Mouse (Mus musculus) heart, embryonic 11.5 days (tissue): Measurements from ENCODE around the gene Zc2hc1b. TPM values are rescaled to one million over a fixed set of nuclear protein-coding genes. Genes with fewer than 3 reads are reported as not detected.
A peak's percentile ranks its signal among the peaks of the same experiment; 100 is the strongest.
"Not testable (repeated sequence)": the region's sequence is repeated elsewhere in the genome, so short reads cannot be mapped to it uniquely, and the experiment has no call there.

ENCODE experiments used
- ATAC-seq: fragments of 200-750 bp; cut with Nextera tagmentation; replicated peaks from 2 replicates; pipeline ENCODE4 v1.8.0; 2017; ENCODE audit warnings: moderate library complexity; ENCODE audit not compliant: insufficient number of reproducible peaks, low FRiP score, low TSS enrichment
- H3K27ac ChIP-seq: fragments of 300-500 bp; sonication (generic); 2 replicates; pipeline ENCODE4 v1.5.1; 2014; ENCODE audit warnings: mild to moderate bottlenecking, low read depth, low read length
- H3K27me3 ChIP-seq: fragments of 300-500 bp; sonication (generic); 2 replicates; pipeline ENCODE4 v1.6.1; 2014; ENCODE audit warnings: mild to moderate bottlenecking, low read length, mixed read lengths; ENCODE audit not compliant: control insufficient read depth, insufficient read depth
- H3K36me3 ChIP-seq: fragments of 300-500 bp; sonication (generic); 2 replicates; pipeline ENCODE4 v1.6.1; 2014; ENCODE audit warnings: mild to moderate bottlenecking, low read length, moderate library complexity, mixed read lengths; ENCODE audit not compliant: control insufficient read depth, insufficient read depth
- H3K4me1 ChIP-seq: fragments of 300-500 bp; sonication (generic); 2 replicates; pipeline ENCODE4 v1.6.1; 2014; ENCODE audit warnings: low read length; ENCODE audit not compliant: control insufficient read depth, insufficient read depth
- H3K4me2 ChIP-seq: fragments of 300-500 bp; sonication (generic); 2 replicates; pipeline ENCODE4 v1.6.1; 2014; ENCODE audit warnings: mild to moderate bottlenecking, moderate library complexity
- H3K4me3 ChIP-seq: fragments of 300-500 bp; sonication (generic); 2 replicates; pipeline ENCODE4 v1.5.1; 2014; ENCODE audit warnings: low read depth, low read length
- H3K9ac ChIP-seq: fragments of 300-500 bp; sonication (generic); 2 replicates; pipeline ENCODE4 v1.6.1; 2014; ENCODE audit warnings: mild to moderate bottlenecking, low read depth, low read length, moderate library complexity
- H3K9me3 ChIP-seq: fragments of 300-500 bp; sonication (generic); replicated peaks from 2 replicates; pipeline ENCODE4 v1.6.1; 2016; ENCODE audit warnings: low read length; ENCODE audit not compliant: control insufficient read depth
- WGBS: fragments of 180-500 bp; shearing (Covaris S2); extraction: QIAGEN DNeasy Blood & Tissue Kit; methylation state at CpG from one replicate; pipeline ENCODE4 v1.1.7; 2014; ENCODE audit not compliant: insufficient replicate concordance; 5-methylcytosine and 5-hydroxymethylcytosine counted together
- polyA plus RNA-seq: library from polyadenylated mRNA; unstranded; fragments of >200 nt; fragmentation: Nextera tagmentation; extraction: Ambion mirVana; gene quantifications from 2 replicates; pipeline ENCODE4 v1.2.1, GENCODE M21; 2014

The Zc2hc1b gene
- polyA plus RNA-seq, 1 experiment from 2014 or later = not detected

- Histone ChIP-seq H3K27me3 (no peaks in the 10 kb centered on the region), H3K4me1 (peaks cover 27% of the 10 kb centered on the region), H3K9ac (no peak overlapping the region), H3K4me2 (no peak overlapping the region), H3K9me3 (no peaks in the 10 kb centered on the region), H3K27ac (no peak overlapping the region; the same call in 1 of the 2 replicates), H3K4me3 (no peak overlapping the region), H3K36me3 (no peaks in the 10 kb centered on the region)
- 0 out of 2 replicates have a peak, but pooled peaks have one; percentile 7 for ATAC-seq
- WGBS = 70% methylated on average over 3 of the region's 3 CpGs
Measured at GRCm38 (mm10) chr10:13209506-13209905, 31.7 kb upstream of the Zc2hc1b start.

DNA sequence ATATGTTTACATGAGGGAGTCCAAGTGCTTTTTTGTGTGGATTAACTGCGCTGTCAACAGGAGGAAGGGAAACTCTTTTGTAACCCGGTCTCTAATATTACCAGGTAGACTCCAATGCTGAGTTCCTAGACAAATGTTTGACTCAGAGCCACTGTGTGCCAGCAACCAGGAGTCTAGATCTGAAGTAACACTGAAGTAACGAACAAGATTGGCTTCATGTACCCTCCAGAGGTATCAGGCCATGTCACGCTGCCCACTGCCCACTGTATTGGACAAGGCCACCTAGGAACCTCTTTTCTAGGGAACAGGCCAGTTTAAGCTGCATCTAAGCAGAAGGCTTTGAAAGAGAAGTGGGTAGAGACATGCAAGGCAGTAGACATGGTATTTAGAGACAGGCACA lies 31.2 kb upstream of the Zc2hc1b start:
- Histone ChIP-seq H3K36me3 (no peaks in the 10 kb centered on the region), H3K27me3 (no peaks in the 10 kb centered on the region), H3K4me3 (no peak overlapping the region), H3K9ac (no peak overlapping the region), H3K4me2 (no peak overlapping the region), H3K4me1 (peaks cover 22% of the 10 kb centered on the region), H3K9me3 (no peaks in the 10 kb centered on the region), H3K27ac (no peak overlapping the region; the same call in 1 of the 2 replicates)
- ATAC-seq = no peak
- WGBS = 85% methylated on average over 4 of the region's 4 CpGs

GRCm38 (mm10) chr10:13201741-13202293 lies 24.0 kb upstream of the Zc2hc1b start:
- Histone ChIP-seq H3K36me3 (no peaks in the 10 kb centered on the region), H3K4me3 (no peak overlapping the region), H3K9me3 (no peaks in the 10 kb centered on the region), H3K27me3 (no peaks in the 10 kb centered on the region), H3K4me1 (no peaks in the 10 kb centered on the region), H3K27ac (no peak overlapping the region), H3K4me2 (no peak overlapping the region), H3K9ac (no peak overlapping the region)
- WGBS = 78% methylated on average over 6 of the region's 6 CpGs
- no peak for ATAC-seq

- Histone ChIP-seq H3K27ac (no peak overlapping the region), H3K9me3 (no peaks in the 10 kb centered on the region), H3K4me3 (no peak overlapping the region), H3K9ac (no peak overlapping the region), H3K4me1 (no peaks in the 10 kb centered on the region), H3K36me3 (no peaks in the 10 kb centered on the region), H3K27me3 (no peaks in the 10 kb centered on the region), H3K4me2 (no peak overlapping the region)
- 86% methylated on average over 3 of the region's 3 CpGs for WGBS
- no peak for ATAC-seq
Measured at GRCm38 (mm10) chr10:13200862-13201261, 23.0 kb upstream of the Zc2hc1b start.

DNA sequence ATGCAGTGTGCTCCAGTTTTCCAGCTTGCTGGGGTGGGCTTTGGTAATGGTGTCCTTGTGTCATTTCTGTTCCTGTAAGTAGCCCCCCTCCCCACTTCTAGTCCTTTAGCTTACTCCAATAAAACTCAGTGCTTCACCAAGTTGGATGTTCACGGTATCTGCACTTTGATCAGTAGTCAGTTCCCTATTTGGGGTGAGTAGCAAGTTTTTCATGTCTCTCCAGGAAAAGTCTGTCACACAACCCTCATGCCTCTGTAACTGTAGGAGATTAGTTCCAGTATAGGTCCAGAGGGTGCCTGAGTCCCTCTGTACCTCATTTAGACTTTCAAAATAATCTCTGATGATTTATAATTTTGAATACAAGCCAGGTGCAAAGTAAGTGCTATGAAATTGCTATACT lies 21.4 kb upstream of the Zc2hc1b start:
- Histone ChIP-seq H3K27ac (no peak overlapping the region), H3K4me3 (no peak overlapping the region), H3K9me3 (no peaks in the 10 kb centered on the region), H3K9ac (no peak overlapping the region), H3K36me3 (no peaks in the 10 kb centered on the region), H3K4me1 (no peaks in the 10 kb centered on the region), H3K4me2 (no peak overlapping the region), H3K27me3 (no peaks in the 10 kb centered on the region)
- no peak for ATAC-seq
- 94% methylated on average over 1 of the region's 1 CpGs for WGBS

DNA sequence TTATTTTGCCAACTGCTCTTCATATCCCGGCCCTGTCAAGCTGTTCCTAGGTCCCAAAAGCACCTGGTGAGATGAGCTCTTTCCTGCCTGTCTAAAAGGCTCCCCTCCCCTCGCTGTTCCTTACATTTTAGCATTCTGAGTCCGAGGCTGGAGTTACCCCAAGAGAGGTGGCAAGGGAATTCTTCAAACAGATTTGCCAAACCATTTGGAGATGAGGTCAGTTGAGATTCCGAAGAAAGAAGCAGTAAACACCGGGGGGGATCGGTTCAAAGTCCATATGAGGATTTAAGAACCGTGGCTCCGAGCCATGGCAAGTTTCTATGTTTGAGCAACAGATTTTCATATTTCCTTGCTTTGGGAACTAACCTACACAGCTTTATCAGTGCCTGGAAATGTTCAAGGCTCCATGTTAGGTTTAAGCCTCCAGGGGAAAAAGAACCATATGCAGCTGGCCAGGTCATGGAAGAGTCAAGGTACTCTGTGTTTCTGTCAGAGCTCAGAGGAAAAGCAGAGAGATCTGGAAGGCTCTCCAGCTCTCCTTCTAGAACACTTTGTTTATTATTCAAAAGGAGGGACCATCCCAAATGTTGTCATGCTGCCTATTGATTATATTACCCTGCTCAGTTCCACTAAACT lies 19.2 kb upstream of the Zc2hc1b start:
- Histone ChIP-seq H3K36me3 (no peaks in the 10 kb centered on the region), H3K4me1 (peaks cover 3% of the 10 kb centered on the region), H3K9me3 (no peaks in the 10 kb centered on the region), H3K4me3 (no peak overlapping the region), H3K27ac (no peak overlapping the region), H3K4me2 (no peak overlapping the region), H3K27me3 (no peaks in the 10 kb centered on the region), H3K9ac (no peak overlapping the region)
- no peak for ATAC-seq
- WGBS = 77% methylated on average over 8 of the region's 8 CpGs

GRCm38 (mm10) chr10:13193496-13193895 lies 15.7 kb upstream of the Zc2hc1b start:
- H3K9me3 ChIP-seq, ATAC-seq, H3K9ac ChIP-seq, H3K4me1 ChIP-seq, H3K27me3 ChIP-seq, H3K27ac ChIP-seq: not testable (repeated sequence)
- H3K4me2 ChIP-seq = peak overlapping the region; percentile 65
- peak overlapping the region; percentile 83 for H3K4me3 ChIP-seq
- H3K36me3 ChIP-seq = peaks cover 13% of the 10 kb centered on the region
- WGBS = 86% methylated on average over 7 of the region's 7 CpGs

GRCm38 (mm10) chr10:13192731-13193351 lies 15.0 kb upstream of the Zc2hc1b start, which contains the start of gene Ltv1:
Ltv1 (minus strand) TSS chr10:13193168.
- H3K27me3 ChIP-seq = no peaks in the 10 kb centered on the region
- peak within 1 kb of the TSS; percentile 83 for H3K4me3 ChIP-seq
- H3K9ac ChIP-seq = peak within 1 kb of the TSS; percentile 90
- peak within 1 kb of the TSS; percentile 83 for H3K27ac ChIP-seq
- H3K4me2 ChIP-seq = peak within 1 kb of the TSS; percentile 65
- peaks cover 16% of the 10 kb centered on the region for H3K36me3 ChIP-seq
- peak; percentile 99 for ATAC-seq
- H3K4me1 ChIP-seq = peaks cover 5% of the 10 kb centered on the region
- under 1% methylated on average over 43 of the region's 43 CpGs for WGBS
- no peaks in the 10 kb centered on the region for H3K9me3 ChIP-seq
